Mouse (Mus musculus) brain, embryonic 14.5 days (tissue): ENCODE measurements around the gene Lrp8. TPM values are rescaled to one million over a fixed set of nuclear protein-coding genes. Genes with fewer than 3 reads are reported as not detected.

ENCODE experiments used
- DNase-seq: peaks from one replicate; pipeline ENCODE4 v3.0.0-alpha.2; 2011; ENCODE audit warnings: low read depth
- CTCF ChIP-seq: fragments of 200-500 bp; IDR thresholded peaks from 2 replicates; pipeline ENCODE4 v1.5.1; 2012; ENCODE audit warnings: inconsistent platforms, mild to moderate bottlenecking, moderate library complexity, borderline replicate concordance; ENCODE audit not compliant: insufficient read depth, insufficient read length; ENCODE audit errors: extremely low read depth
- POLR2A ChIP-seq: fragments of 200-500 bp; IDR thresholded peaks from 2 replicates; pipeline ENCODE4 v1.6.1; 2012; ENCODE audit warnings: mild to moderate bottlenecking, inconsistent platforms, borderline replicate concordance; ENCODE audit not compliant: poor library complexity, insufficient read depth, insufficient read length, severe bottlenecking; ENCODE audit errors: extremely low read depth
- polyA plus RNA-seq: library from polyadenylated mRNA; depleted of rRNA; stranded (reverse); fragments of >200 nt; gene quantifications from 2 replicates; pipeline ENCODE4 v1.2.3, GENCODE M21; 2012

Gene Lrp8
- polyA plus RNA-seq, 1 experiment: 146 TPM

- peak; percentile 95 for DNase-seq
- peak; percentile 62 for TF ChIP-seq CTCF
- TF ChIP-seq POLR2A: peak; percentile 10; the same call in 1 of the 2 replicates
Measured at GRCm38 (mm10) chr4:107801366-107802184, 486 bp upstream of the Lrp8 start.

GRCm38 (mm10) chr4:107802450-107803331, 630 bp downstream of the Lrp8 start:
- no peak; the same call in 1 of the 2 replicates for TF ChIP-seq POLR2A
- TF ChIP-seq CTCF: no peak

GRCm38 (mm10) chr4:107803351-107804106, 1.5 kb downstream of the Lrp8 start:
- TF ChIP-seq POLR2A: 0 out of 2 replicates have a peak, but pooled peaks have one; percentile 13
- no peak for TF ChIP-seq CTCF
- peak; percentile 94 for DNase-seq

More at GRCm38 (mm10) chr4:107802450-107803331, 630 bp downstream of the Lrp8 start:
- peak; percentile 71 for DNase-seq

- no peak for DNase-seq
Measured at GRCm38 (mm10) chr4:107805491-107805890, 3.4 kb downstream of the Lrp8 start.

GRCm38 (mm10) chr4:107807796-107808195, 5.7 kb downstream of the Lrp8 start:
- TF ChIP-seq POLR2A (no peak), CTCF (no peak)
- no peak for DNase-seq

More at GRCm38 (mm10) chr4:107805491-107805890, 3.4 kb downstream of the Lrp8 start:
- no peak for TF ChIP-seq POLR2A
- TF ChIP-seq CTCF: peak; percentile 34; the same call in 1 of the 2 replicates

GRCm38 (mm10) chr4:107808655-107809054, 6.6 kb downstream of the Lrp8 start:
- TF ChIP-seq CTCF (no peak), POLR2A (no peak)
- DNase-seq: no peak

GRCm38 (mm10) chr4:107811006-107811405, 8.9 kb downstream of the Lrp8 start:
- no peak for DNase-seq
- no peak for TF ChIP-seq CTCF
- no peak for TF ChIP-seq POLR2A

- no peak for DNase-seq
- TF ChIP-seq CTCF: no peak
- TF ChIP-seq POLR2A: no peak
Measured at GRCm38 (mm10) chr4:107811716-107812330, 9.8 kb downstream of the Lrp8 start.

GRCm38 (mm10) chr4:107812336-107812735, 10.3 kb downstream of the Lrp8 start:
- DNase-seq: no peak
- TF ChIP-seq POLR2A (no peak), CTCF (no peak)

- DNase-seq: no peak
- TF ChIP-seq CTCF (no peak), POLR2A (no peak)
Measured at GRCm38 (mm10) chr4:107816459-107816858, 14.4 kb downstream of the Lrp8 start.
